In the genomic region with DNA sequence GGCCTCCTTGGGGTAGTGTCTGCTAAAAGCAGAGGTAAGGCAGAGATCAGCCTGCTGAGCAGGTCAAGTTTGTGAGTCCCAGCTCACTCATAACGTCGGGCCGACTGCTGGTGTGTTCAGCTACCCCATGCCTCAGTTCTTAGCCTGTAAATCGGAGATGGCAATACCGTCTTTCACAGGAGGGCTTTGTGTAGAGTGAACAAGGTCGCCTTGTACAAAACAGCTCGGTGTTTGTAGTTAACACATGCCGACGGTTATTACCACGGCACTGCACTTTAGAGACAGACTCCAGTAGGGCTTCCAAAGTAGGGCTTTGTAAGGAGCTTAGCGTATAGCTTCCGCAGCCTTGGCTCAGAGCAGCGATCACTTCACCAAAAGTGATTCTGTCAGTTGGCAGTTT, we compare ENCODE assay signal across 23 mouse cellular contexts.
DNase-seq lines count a peak whose midpoint lies in the region; ATAC-seq and TF ChIP-seq lines count a peak whose summit lies in the region.
"Had no signal": no experiment of that assay in that cellular context is flagged by ENCODE, and none has a peak within 500 bp of the region (broad histone marks: within the 10 kb centered on the region; RNA-seq: fewer than 3 reads in every experiment).

No protein-coding gene starts in this region.

- ATAC-seq in forebrain, postnatal 0 days, result peak; percentile 63
- ATAC-seq in forebrain, embryonic 16.5 days, result no peak
- no peak for ATAC-seq in lung, embryonic 16.5 days (ENCODE audit: low read depth)
- ATAC-seq in limb, embryonic 13.5 days (ENCODE audit: low FRiP score, low read depth), result peak; percentile 89
- ATAC-seq in megakaryocyte, adult 5-6 weeks (ENCODE audit: poor library complexity, severe bottlenecking), result no peak
- no peak for ATAC-seq in liver, postnatal 0 days
- ATAC-seq: CD4-positive, CD25-positive, alpha-beta regulatory T cell, adult 4 months; forebrain, embryonic 13.5 days; intestine, embryonic 15.5 days had no signal

- no peak for DNase-seq in forebrain, postnatal 0 days
- DNase-seq in lung, postnatal 4 days, result no peak
- DNase-seq in liver, postnatal 0 days, result no peak
- DNase-seq: adrenal gland, postnatal 36 days; cerebellum, adult 11-12 months; gastrocnemius, postnatal 14 days; kidney, adult 8-10 months; kidney, postnatal 4 days; lung, adult 18-20 months; right cerebral cortex, postnatal 14 days; thymus, adult 2 months had no signal

- no peak for TF ChIP-seq EP300 in liver, postnatal 0 days (IDR thresholded peaks at IDR 0.05; ENCODE audit: low read depth)

- no peak overlapping the region for H3K4me2 ChIP-seq in forebrain, postnatal 0 days (ENCODE audit: low read depth)
- H3K4me2 ChIP-seq in forebrain, embryonic 16.5 days (ENCODE audit: low read length), result no peak overlapping the region
- H3K4me2 ChIP-seq in lung, embryonic 16.5 days (ENCODE audit: low read depth, low read length), result no peak overlapping the region
- H3K4me2 ChIP-seq in limb, embryonic 13.5 days (replicated peaks), result peak overlapping the region; percentile 33
- H3K4me2 ChIP-seq in liver, postnatal 0 days (ENCODE audit: low read depth, low read length), result no peak overlapping the region
- H3K4me2 ChIP-seq: forebrain, embryonic 13.5 days; hindbrain, embryonic 15.5 days; intestine, embryonic 15.5 days; liver, embryonic 11.5 days; midbrain, embryonic 11.5 days had no signal

- 0 out of 2 replicates have a peak, but pooled peaks cover 4% of the 10 kb centered on the region for H3K4me1 ChIP-seq in forebrain, postnatal 0 days (ENCODE audit: insufficient read depth)
- no peaks in the 10 kb centered on the region for H3K4me1 ChIP-seq in forebrain, embryonic 16.5 days (replicated peaks; ENCODE audit: control insufficient read depth, insufficient read depth, low read length)
- no peaks in the 10 kb centered on the region; the same call in 1 of the 2 replicates for H3K4me1 ChIP-seq in lung, embryonic 16.5 days (replicated peaks; ENCODE audit: control insufficient read depth, insufficient read depth, low read length)
- H3K4me1 ChIP-seq in limb, embryonic 13.5 days, result peaks cover 47% of the 10 kb centered on the region
- H3K4me1 ChIP-seq in liver, postnatal 0 days (ENCODE audit: insufficient read depth), result no peaks in the 10 kb centered on the region
- H3K4me1 ChIP-seq: forebrain, embryonic 13.5 days; hindbrain, embryonic 15.5 days; intestine, embryonic 15.5 days had no signal

- H3K36me3 ChIP-seq in forebrain, postnatal 0 days (ENCODE audit: insufficient read depth), result no peaks in the 10 kb centered on the region
- H3K36me3 ChIP-seq in forebrain, embryonic 16.5 days (ENCODE audit: control insufficient read depth, insufficient read depth), result no peaks in the 10 kb centered on the region
- H3K36me3 ChIP-seq in lung, embryonic 16.5 days (ENCODE audit: control insufficient read depth, insufficient read depth, low read length), result no peaks in the 10 kb centered on the region
- no peaks in the 10 kb centered on the region for H3K36me3 ChIP-seq in limb, embryonic 13.5 days
- H3K36me3 ChIP-seq in liver, postnatal 0 days (replicated peaks; ENCODE audit: insufficient read depth, low read length), result no peaks in the 10 kb centered on the region
- H3K36me3 ChIP-seq: hindbrain, embryonic 15.5 days; intestine, embryonic 15.5 days had no signal

- H3K9ac ChIP-seq in forebrain, postnatal 0 days, result no peak overlapping the region
- H3K9ac ChIP-seq in forebrain, embryonic 16.5 days (replicated peaks; ENCODE audit: low read depth, low read length), result no peak overlapping the region
- H3K9ac ChIP-seq in lung, embryonic 16.5 days (ENCODE audit: low read length), result no peak overlapping the region
- H3K9ac ChIP-seq in limb, embryonic 13.5 days, result no peak overlapping the region
- H3K9ac ChIP-seq in liver, postnatal 0 days (replicated peaks), result no peak overlapping the region
- H3K9ac ChIP-seq: forebrain, embryonic 13.5 days; hindbrain, embryonic 15.5 days; intestine, embryonic 15.5 days had no signal

- H3K4me3 ChIP-seq in forebrain, postnatal 0 days (ENCODE audit: low read depth, low read length), result no peak overlapping the region
- H3K4me3 ChIP-seq in forebrain, embryonic 16.5 days (replicated peaks; ENCODE audit: low read length), result no peak overlapping the region
- no peak overlapping the region for H3K4me3 ChIP-seq in lung, embryonic 16.5 days (ENCODE audit: low read length)
- no peak overlapping the region for H3K4me3 ChIP-seq in limb, embryonic 13.5 days
- H3K4me3 ChIP-seq in liver, postnatal 0 days (ENCODE audit: low read depth, low read length), result no peak overlapping the region
- H3K4me3 ChIP-seq: erythroblast, embryonic 14.5 days; forebrain, embryonic 13.5 days; hindbrain, embryonic 15.5 days; intestine, embryonic 15.5 days had no signal

- H3K9me3 ChIP-seq in forebrain, postnatal 0 days (ENCODE audit: low read length), result no peaks in the 10 kb centered on the region
- no peaks in the 10 kb centered on the region for H3K9me3 ChIP-seq in forebrain, embryonic 16.5 days (ENCODE audit: control insufficient read depth, low read length)
- H3K9me3 ChIP-seq in lung, embryonic 16.5 days (ENCODE audit: control insufficient read depth, low read length), result no peaks in the 10 kb centered on the region
- no peaks in the 10 kb centered on the region for H3K9me3 ChIP-seq in limb, embryonic 13.5 days
- no peaks in the 10 kb centered on the region for H3K9me3 ChIP-seq in liver, postnatal 0 days (ENCODE audit: low read length)
- H3K9me3 ChIP-seq: forebrain, embryonic 13.5 days; hindbrain, embryonic 15.5 days; intestine, embryonic 15.5 days had no signal

- no peak overlapping the region for H3K27ac ChIP-seq in forebrain, postnatal 0 days (ENCODE audit: low read depth, low read length)
- H3K27ac ChIP-seq in forebrain, embryonic 16.5 days (ENCODE audit: low read length), result no peak overlapping the region
- peak overlapping the region; percentile 47 for H3K27ac ChIP-seq in lung, embryonic 16.5 days (ENCODE audit: low read length)
- H3K27ac ChIP-seq in limb, embryonic 13.5 days, result peak overlapping the region; percentile 71; the same call in 1 of the 2 replicates
- no peak overlapping the region for H3K27ac ChIP-seq in liver, postnatal 0 days (ENCODE audit: low read depth)
- H3K27ac ChIP-seq: forebrain, embryonic 13.5 days; hindbrain, embryonic 15.5 days; intestine, embryonic 15.5 days; stomach, postnatal 0 days had no signal

- no peaks in the 10 kb centered on the region for H3K27me3 ChIP-seq in forebrain, postnatal 0 days (ENCODE audit: insufficient read depth, low read length)
- H3K27me3 ChIP-seq in forebrain, embryonic 16.5 days (replicated peaks; ENCODE audit: control insufficient read depth, insufficient read depth, low read length), result no peaks in the 10 kb centered on the region
- H3K27me3 ChIP-seq in lung, embryonic 16.5 days (ENCODE audit: control insufficient read depth, insufficient read depth, low read depth, low read length), result no peaks in the 10 kb centered on the region
- H3K27me3 ChIP-seq in limb, embryonic 13.5 days, result no peaks in the 10 kb centered on the region
- H3K27me3 ChIP-seq in liver, postnatal 0 days (ENCODE audit: insufficient read depth, low read length), result no peaks in the 10 kb centered on the region
- H3K27me3 ChIP-seq: forebrain, embryonic 13.5 days; hindbrain, embryonic 15.5 days; intestine, embryonic 15.5 days had no signal

- WGBS in forebrain, postnatal 0 days, result 50% methylated on average over 13 of the region's 13 CpGs
- 54% methylated on average over 13 of the region's 13 CpGs for WGBS in forebrain, embryonic 16.5 days
- WGBS in lung, embryonic 16.5 days, result 76% methylated on average over 13 of the region's 13 CpGs
- 48% methylated on average over 13 of the region's 13 CpGs for WGBS in limb, embryonic 13.5 days
- WGBS in liver, postnatal 0 days (ENCODE audit: insufficient replicate concordance), result 90% methylated on average over 13 of the region's 13 CpGs

- TF ChIP-seq CTCF in forebrain, postnatal 0 days (IDR thresholded peaks at IDR 0.05; ENCODE audit: low read depth), result no peak
- TF ChIP-seq CTCF in liver, postnatal 0 days (IDR thresholded peaks at IDR 0.05; ENCODE audit: low read depth), result no peak

Comparison
In these comparisons a context has a peak if more than half of its experiments do, and no peak if none do; other contexts are left out.
1. ATAC-seq: peak in forebrain, postnatal 0 days (single experiment) and limb, embryonic 13.5 days (single experiment); none in forebrain, embryonic 16.5 days (single experiment), lung, embryonic 16.5 days (single experiment), megakaryocyte, adult 5-6 weeks (single experiment) and liver, postnatal 0 days (single experiment).
2. H3K27ac ChIP-seq: peak in lung, embryonic 16.5 days (single experiment) and limb, embryonic 13.5 days (single experiment); none in forebrain, postnatal 0 days (single experiment), forebrain, embryonic 16.5 days (single experiment) and liver, postnatal 0 days (single experiment).